21 mouse cellular contexts compared by ENCODE assay signal in genomic region chr5:100535826-100536225, GRCm38 (mm10). TPM values are rescaled to one million over a fixed set of nuclear protein-coding genes. Genes with fewer than 3 reads are reported as not detected.
DNase-seq lines count a peak whose midpoint lies in the region; ATAC-seq and TF ChIP-seq lines count a peak whose summit lies in the region.
"Had no signal": no experiment of that assay in that cellular context is flagged by ENCODE, and none has a peak within 500 bp of the region (broad histone marks: within the 10 kb centered on the region; RNA-seq: fewer than 3 reads in every experiment).

No protein-coding gene starts in this region.

- H3K27me3 ChIP-seq in intestine, embryonic 14.5 days (replicated peaks; ENCODE audit: control insufficient read depth, insufficient read depth, low read length): no peaks in the 10 kb centered on the region
- H3K27me3 ChIP-seq in intestine, embryonic 16.5 days (replicated peaks; ENCODE audit: control insufficient read depth, insufficient read depth, low read length): no peaks in the 10 kb centered on the region
- H3K27me3 ChIP-seq in liver, postnatal 0 days (ENCODE audit: insufficient read depth, low read length): no peaks in the 10 kb centered on the region
- H3K27me3 ChIP-seq: forebrain, embryonic 13.5 days; heart, embryonic 15.5 days; hindbrain, embryonic 13.5 days; Patski had no signal

- no peaks in the 10 kb centered on the region for H3K9me3 ChIP-seq in intestine, embryonic 14.5 days (ENCODE audit: control insufficient read depth, low read length)
- H3K9me3 ChIP-seq in intestine, embryonic 16.5 days (ENCODE audit: control insufficient read depth, low read length): no peaks in the 10 kb centered on the region
- no peaks in the 10 kb centered on the region for H3K9me3 ChIP-seq in liver, postnatal 0 days (ENCODE audit: low read length)
- H3K9me3 ChIP-seq: embryonic facial prominence, embryonic 10.5 days; forebrain, embryonic 13.5 days; heart, embryonic 15.5 days; hindbrain, embryonic 13.5 days had no signal

- WGBS in intestine, embryonic 14.5 days: 79% methylated on average over 7 of the region's 7 CpGs
- 79% methylated on average over 7 of the region's 7 CpGs for WGBS in intestine, embryonic 16.5 days
- WGBS in liver, postnatal 0 days (ENCODE audit: insufficient replicate concordance): 81% methylated on average over 7 of the region's 7 CpGs

- ATAC-seq in intestine, embryonic 14.5 days (replicated peaks; ENCODE audit: low FRiP score, low TSS enrichment, low read depth): no peak
- ATAC-seq in intestine, embryonic 16.5 days: no peak
- peak; percentile 71 for ATAC-seq in activated CD4-positive, CD25-positive, alpha-beta regulatory T cell, adult 4 months
- ATAC-seq in liver, postnatal 0 days: no peak
- ATAC-seq: forebrain, embryonic 13.5 days; forebrain, postnatal 0 days; hindbrain, postnatal 0 days; Patski had no signal

- no peak overlapping the region for H3K4me3 ChIP-seq in intestine, embryonic 14.5 days (ENCODE audit: low read depth, low read length)
- H3K4me3 ChIP-seq in intestine, embryonic 16.5 days (ENCODE audit: low read length): no peak overlapping the region
- no peak overlapping the region for H3K4me3 ChIP-seq in liver, postnatal 0 days (ENCODE audit: low read depth, low read length)
- H3K4me3 ChIP-seq: embryonic facial prominence, embryonic 10.5 days; forebrain, embryonic 13.5 days; heart, embryonic 15.5 days; hindbrain, embryonic 13.5 days had no signal

- no peak overlapping the region for H3K9ac ChIP-seq in intestine, embryonic 14.5 days (ENCODE audit: low read length)
- no peak overlapping the region for H3K9ac ChIP-seq in intestine, embryonic 16.5 days (ENCODE audit: low read depth, low read length)
- H3K9ac ChIP-seq in liver, postnatal 0 days (replicated peaks): no peak overlapping the region
- H3K9ac ChIP-seq: forebrain, embryonic 13.5 days; forebrain, postnatal 0 days; heart, embryonic 15.5 days; hindbrain, embryonic 13.5 days had no signal

- H3K36me3 ChIP-seq in intestine, embryonic 14.5 days (ENCODE audit: control insufficient read depth, insufficient read depth, low read length): peaks cover 78% of the 10 kb centered on the region
- peaks cover 15% of the 10 kb centered on the region; the same call in 1 of the 2 replicates for H3K36me3 ChIP-seq in intestine, embryonic 16.5 days (ENCODE audit: control insufficient read depth, insufficient read depth, low read length)
- peaks cover 55% of the 10 kb centered on the region for H3K36me3 ChIP-seq in liver, postnatal 0 days (replicated peaks; ENCODE audit: insufficient read depth, low read length)

- TF ChIP-seq EP300 in liver, postnatal 0 days (IDR thresholded peaks at IDR 0.05; ENCODE audit: low read depth): no peak

- H3K27ac ChIP-seq in intestine, embryonic 14.5 days (ENCODE audit: low read depth): no peak overlapping the region
- H3K27ac ChIP-seq in intestine, embryonic 16.5 days (ENCODE audit: low read length): no peak overlapping the region
- H3K27ac ChIP-seq in liver, postnatal 0 days (ENCODE audit: low read depth): no peak overlapping the region
- H3K27ac ChIP-seq: embryonic facial prominence, embryonic 10.5 days; forebrain, embryonic 13.5 days; heart, embryonic 15.5 days; hindbrain, embryonic 13.5 days; hindbrain, postnatal 0 days had no signal

- no peak overlapping the region for H3K4me2 ChIP-seq in intestine, embryonic 14.5 days (ENCODE audit: low read length)
- no peak overlapping the region for H3K4me2 ChIP-seq in intestine, embryonic 16.5 days (ENCODE audit: low read depth, low read length)
- H3K4me2 ChIP-seq in liver, postnatal 0 days (ENCODE audit: low read depth, low read length): no peak overlapping the region
- H3K4me2 ChIP-seq: forebrain, embryonic 13.5 days; heart, embryonic 11.5 days; heart, embryonic 15.5 days; hindbrain, embryonic 13.5 days had no signal

- peak; percentile 29 for DNase-seq in intestine, embryonic 14.5 days (ENCODE audit: low spot score)
- DNase-seq in CD4-positive, CD25-positive, alpha-beta regulatory T cell, adult 2 months (ENCODE audit: low read depth, low spot score): peak; percentile 20
- DNase-seq in urinary bladder, postnatal 10 days (ENCODE audit: low spot score): no peak
- no peak for DNase-seq in liver, postnatal 0 days
- DNase-seq: adrenal gland, adult 2 months; adrenal gland, postnatal 25 days; cerebellum, adult 2 months; cerebellum, postnatal 10 days; forebrain, postnatal 0 days; gastrocnemius, postnatal 36 days; heart, adult 18-20 months; heart, postnatal 14 days had no signal

- TF ChIP-seq CTCF in liver, postnatal 0 days (IDR thresholded peaks at IDR 0.05; ENCODE audit: low read depth): no peak

- no peaks in the 10 kb centered on the region for H3K4me1 ChIP-seq in intestine, embryonic 14.5 days (replicated peaks; ENCODE audit: control insufficient read depth, insufficient read depth, low read length)
- H3K4me1 ChIP-seq in intestine, embryonic 16.5 days (ENCODE audit: control insufficient read depth, insufficient read depth, low read length): no peaks in the 10 kb centered on the region
- no peaks in the 10 kb centered on the region for H3K4me1 ChIP-seq in liver, postnatal 0 days (ENCODE audit: insufficient read depth)
- H3K4me1 ChIP-seq: embryonic facial prominence, embryonic 10.5 days; forebrain, embryonic 13.5 days; heart, embryonic 15.5 days; hindbrain, embryonic 13.5 days had no signal

RNA-seq across cellular contexts. Expression of gene Cops4, which starts 17.7 kb away (rescaled TPM):
- polyA plus RNA-seq in intestine, embryonic 14.5 days (2014; fragmentation: Nextera tagmentation; extraction: Ambion mirVana): 183 and 189 TPM in 2 replicates
- 151 and 164 TPM in 2 replicates for polyA plus RNA-seq in intestine, embryonic 16.5 days (2015; fragmentation: Nextera tagmentation; extraction: Ambion mirVana)
- 100 to 1,000 TPM in 1 of 2 experiments, 10 to 100 TPM in 1; 97.9 to 108 TPM for polyA plus RNA-seq in activated CD4-positive, CD25-positive, alpha-beta regulatory T cell, adult 4 months (2017; shearing (Covaris generic))
- 48.5 and 50.1 TPM in 2 replicates for polyA plus RNA-seq in liver, postnatal 0 days (2015; fragmentation: Nextera tagmentation; extraction: Ambion mirVana)

RNA-seq across cellular contexts. Expression of gene Lin54, which starts 35.4 kb away (rescaled TPM):
- 16.8 and 18.1 TPM in 2 replicates for polyA plus RNA-seq in intestine, embryonic 14.5 days (2014; fragmentation: Nextera tagmentation; extraction: Ambion mirVana)
- polyA plus RNA-seq in intestine, embryonic 16.5 days (2015; fragmentation: Nextera tagmentation; extraction: Ambion mirVana): 10.2 and 10.7 TPM in 2 replicates
- 10 to 100 TPM in 1 of 2 experiments, 1 to 10 TPM in 1; 8.0 to 10.8 TPM for polyA plus RNA-seq in activated CD4-positive, CD25-positive, alpha-beta regulatory T cell, adult 4 months (2017; shearing (Covaris generic))
- 4.2 and 4.7 TPM in 2 replicates for polyA plus RNA-seq in liver, postnatal 0 days (2015; fragmentation: Nextera tagmentation; extraction: Ambion mirVana)

RNA-seq across cellular contexts. Expression of gene Plac8, which starts 36.2 kb away (rescaled TPM):
- 256 and 280 TPM in 2 replicates for polyA plus RNA-seq in intestine, embryonic 14.5 days (2014; fragmentation: Nextera tagmentation; extraction: Ambion mirVana)
- polyA plus RNA-seq in intestine, embryonic 16.5 days (2015; fragmentation: Nextera tagmentation; extraction: Ambion mirVana): 438 and 445 TPM in 2 replicates
- polyA plus RNA-seq in activated CD4-positive, CD25-positive, alpha-beta regulatory T cell, adult 4 months (2017; shearing (Covaris generic)): 10 to 100 TPM in 1 of 2 experiments, 1 to 10 TPM in 1; 4.2 to 12.0 TPM
- 104 and 109 TPM in 2 replicates for polyA plus RNA-seq in liver, postnatal 0 days (2015; fragmentation: Nextera tagmentation; extraction: Ambion mirVana)

Comparison
In these comparisons a context has a peak if more than half of its experiments do, and no peak if none do; other contexts are left out.
1. DNase-seq: peak in intestine, embryonic 14.5 days (single experiment) and CD4-positive, CD25-positive, alpha-beta regulatory T cell, adult 2 months (single experiment); none in urinary bladder, postnatal 10 days (single experiment) and liver, postnatal 0 days (single experiment).